Comparison of ENCODE assay signal across 8 mouse cellular contexts in the genomic region with DNA sequence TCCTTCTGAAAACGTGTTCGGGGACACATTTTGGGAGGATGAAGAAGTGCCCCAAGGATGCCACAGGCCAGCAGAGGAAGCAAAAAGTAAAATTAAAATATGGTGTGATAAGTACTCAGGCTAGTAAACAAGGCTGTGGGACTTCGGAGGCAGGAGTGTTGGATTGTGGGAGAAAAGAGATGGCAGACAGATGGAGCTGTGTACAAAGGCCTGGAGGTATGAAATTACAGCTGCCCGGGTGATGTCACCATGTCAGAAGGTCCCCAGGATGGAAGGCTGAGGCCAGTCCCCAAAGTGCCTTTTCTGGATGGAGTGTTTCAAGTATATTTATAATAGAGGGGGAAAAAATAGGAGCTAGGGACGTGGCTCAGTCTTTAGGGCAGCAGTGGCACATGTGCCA.
DNase-seq lines count a peak whose midpoint lies in the region; ATAC-seq and TF ChIP-seq lines count a peak whose summit lies in the region.

No protein-coding gene starts in this region.

- H3K9me3 ChIP-seq in heart, embryonic 15.5 days (replicated peaks): no peaks in the 10 kb centered on the region
- no peaks in the 10 kb centered on the region for H3K9me3 ChIP-seq in embryonic facial prominence, embryonic 12.5 days
- no peaks in the 10 kb centered on the region for H3K9me3 ChIP-seq in hindbrain, embryonic 13.5 days
- no peaks in the 10 kb centered on the region for H3K9me3 ChIP-seq in midbrain, postnatal 0 days (ENCODE audit: low read length)

- H3K4me1 ChIP-seq in heart, embryonic 15.5 days (replicated peaks): peaks cover 35% of the 10 kb centered on the region
- peaks cover 24% of the 10 kb centered on the region for H3K4me1 ChIP-seq in embryonic facial prominence, embryonic 12.5 days
- peaks cover 56% of the 10 kb centered on the region for H3K4me1 ChIP-seq in hindbrain, embryonic 13.5 days (replicated peaks)
- H3K4me1 ChIP-seq in midbrain, postnatal 0 days (ENCODE audit: insufficient read depth, low read length): 0 out of 2 replicates have a peak, but pooled peaks cover 9% of the 10 kb centered on the region

- ATAC-seq in heart, embryonic 15.5 days (replicated peaks; ENCODE audit: insufficient number of reproducible peaks, insufficient read depth, low FRiP score, low read depth): no peak
- no peak for ATAC-seq in embryonic facial prominence, embryonic 12.5 days (ENCODE audit: insufficient number of reproducible peaks, insufficient read depth, low FRiP score, low TSS enrichment)
- ATAC-seq in hindbrain, embryonic 13.5 days (ENCODE audit: low FRiP score): no peak
- ATAC-seq in midbrain, postnatal 0 days (ENCODE audit: low FRiP score): no peak

- H3K27me3 ChIP-seq in heart, embryonic 15.5 days: no peaks in the 10 kb centered on the region
- no peaks in the 10 kb centered on the region for H3K27me3 ChIP-seq in embryonic facial prominence, embryonic 12.5 days
- H3K27me3 ChIP-seq in hindbrain, embryonic 13.5 days: no peaks in the 10 kb centered on the region
- no peaks in the 10 kb centered on the region for H3K27me3 ChIP-seq in midbrain, postnatal 0 days (ENCODE audit: insufficient read depth, low read length)

- WGBS in heart, embryonic 15.5 days: 67% methylated on average over 5 of the region's 5 CpGs
- WGBS in embryonic facial prominence, embryonic 12.5 days: 42% methylated on average over 5 of the region's 5 CpGs
- 48% methylated on average over 5 of the region's 5 CpGs for WGBS in hindbrain, embryonic 13.5 days
- WGBS in midbrain, postnatal 0 days: 53% methylated on average over 5 of the region's 5 CpGs

- peak overlapping the region; percentile 93; the same call in 1 of the 2 replicates for H3K9ac ChIP-seq in heart, embryonic 15.5 days
- 0 out of 2 replicates have a peak overlapping the region, but pooled peaks have one; percentile 17 for H3K9ac ChIP-seq in embryonic facial prominence, embryonic 12.5 days
- H3K9ac ChIP-seq in hindbrain, embryonic 13.5 days: peak overlapping the region; percentile 97
- H3K9ac ChIP-seq in midbrain, postnatal 0 days (replicated peaks; ENCODE audit: low read length, poor library complexity, severe bottlenecking): peak overlapping the region; percentile 96; the same call in 1 of the 2 replicates

- peak overlapping the region; percentile 85 for H3K4me2 ChIP-seq in heart, embryonic 15.5 days
- H3K4me2 ChIP-seq in embryonic facial prominence, embryonic 12.5 days (replicated peaks): peak overlapping the region; percentile 82
- H3K4me2 ChIP-seq in hindbrain, embryonic 13.5 days: peak overlapping the region; percentile 94
- H3K4me2 ChIP-seq in midbrain, postnatal 0 days (ENCODE audit: low read depth, low read length, poor library complexity, severe bottlenecking): peak overlapping the region; percentile 97; the same call in 1 of the 2 replicates

- peak overlapping the region; percentile 96 for H3K27ac ChIP-seq in heart, embryonic 15.5 days
- peak overlapping the region; percentile 100 for H3K27ac ChIP-seq in embryonic facial prominence, embryonic 12.5 days
- peak overlapping the region; percentile 99 for H3K27ac ChIP-seq in hindbrain, embryonic 13.5 days
- H3K27ac ChIP-seq in midbrain, postnatal 0 days (ENCODE audit: low read depth, low read length): peak overlapping the region; percentile 100; the same call in 1 of the 2 replicates

- intact Hi-C loops in left cerebral cortex, postnatal 14 days (cut with DNase I): loop anchor here (5.0 kb wide), 2 partner anchors 42 to 68 kb away; a partner anchor contains a TSS

- TF ChIP-seq CTCF in midbrain, postnatal 0 days (IDR thresholded peaks at IDR 0.05): peak; percentile 43

- no peak for DNase-seq in heart, adult 18-20 months
- DNase-seq in midbrain, postnatal 0 days (ENCODE audit: low spot score): no peak
- DNase-seq in spleen, adult 12 weeks (ENCODE audit: low spot score): no peak
- no peak for DNase-seq in kidney, adult 8-10 months
- no peak for DNase-seq in left cerebral cortex, postnatal 14 days (ENCODE audit: low spot score in 2 of 2)

- no peaks in the 10 kb centered on the region for H3K36me3 ChIP-seq in heart, embryonic 15.5 days
- H3K36me3 ChIP-seq in embryonic facial prominence, embryonic 12.5 days: no peaks in the 10 kb centered on the region
- no peaks in the 10 kb centered on the region for H3K36me3 ChIP-seq in hindbrain, embryonic 13.5 days
- H3K36me3 ChIP-seq in midbrain, postnatal 0 days (ENCODE audit: insufficient read depth, low read length): no peaks in the 10 kb centered on the region

- H3K4me3 ChIP-seq in heart, embryonic 15.5 days: no peak overlapping the region
- no peak overlapping the region; the same call in 1 of the 2 replicates for H3K4me3 ChIP-seq in embryonic facial prominence, embryonic 12.5 days
- H3K4me3 ChIP-seq in hindbrain, embryonic 13.5 days: no peak overlapping the region
- H3K4me3 ChIP-seq in midbrain, postnatal 0 days (ENCODE audit: low read depth, low read length): no peak overlapping the region

Comparison
In these comparisons a context has a peak if more than half of its experiments do, and no peak if none do; other contexts are left out.
1. H3K9ac ChIP-seq: peak in every context shown above with its lines; median percentile 97 in hindbrain, embryonic 13.5 days; 96 in midbrain, postnatal 0 days; 93 in heart, embryonic 15.5 days; 17 in embryonic facial prominence, embryonic 12.5 days.